Mouse (Mus musculus) heart, adult 11 months (tissue): Measurements from ENCODE around the gene Gm49387.
A peak's percentile ranks its signal among the peaks of the same experiment; 100 is the strongest.

Experiments used
- DNase-seq: peaks from one replicate; pipeline ENCODE4 v3.0.0; 2022

The Gm49387 gene

DNA sequence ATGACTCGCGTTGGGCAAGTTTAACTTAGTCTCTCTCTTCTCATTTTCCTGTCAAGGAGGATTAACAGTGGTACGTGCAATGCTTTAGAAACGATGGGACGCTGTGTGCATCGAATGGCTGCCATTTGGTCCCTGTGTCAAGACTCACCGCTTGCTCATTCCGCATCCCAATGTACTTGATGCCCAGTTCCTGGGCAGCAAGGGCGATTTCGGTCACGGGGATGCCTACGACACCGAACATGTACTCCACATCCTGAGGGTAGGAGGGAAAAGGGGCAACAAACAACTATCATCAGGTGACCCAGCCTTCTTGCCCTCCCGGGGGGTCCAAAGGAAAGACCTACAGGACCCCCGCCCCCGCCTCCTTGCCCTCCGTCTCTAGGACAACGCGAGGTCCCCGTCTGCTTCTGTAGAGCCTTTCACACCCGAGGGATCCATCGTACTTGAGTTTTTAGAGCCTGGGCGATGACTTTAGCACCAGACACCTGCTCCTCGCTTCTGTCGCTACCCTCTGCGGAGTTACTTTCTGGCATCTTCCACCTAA, at the start of gene Gm49387:
Gm49387 (minus strand) TSS at position 533 of the 544 bp plus-strand sequence.
- no peak for DNase-seq

DNA sequence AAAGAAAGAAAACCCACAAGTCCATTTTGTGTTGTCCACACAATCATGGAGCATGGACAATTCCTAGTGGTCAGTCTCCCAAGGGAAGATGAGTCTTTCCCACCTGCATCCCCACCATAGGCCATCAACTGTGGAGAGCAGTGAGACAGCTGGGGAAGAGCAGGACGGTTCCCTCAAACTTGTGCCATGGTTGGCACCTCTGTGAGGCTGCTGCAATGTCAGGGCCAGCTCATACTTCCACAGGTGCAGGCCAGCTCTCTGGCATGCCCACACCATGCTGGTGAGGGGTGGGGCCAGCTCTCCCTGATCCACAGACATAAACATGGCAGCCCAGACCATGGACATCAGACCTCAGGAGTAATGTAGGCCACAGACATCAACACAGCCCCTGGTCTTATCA, 45.6 kb upstream of the Gm49387 start:
- peak; percentile 81 for DNase-seq

GRCm38 (mm10) chr14:31685680-31686079, 45.0 kb upstream of the Gm49387 start:
- DNase-seq = peak; percentile 92

- DNase-seq = peak; percentile 56
Measured at GRCm38 (mm10) chr14:31684343-31685040, 43.8 kb upstream of the Gm49387 start.

DNA sequence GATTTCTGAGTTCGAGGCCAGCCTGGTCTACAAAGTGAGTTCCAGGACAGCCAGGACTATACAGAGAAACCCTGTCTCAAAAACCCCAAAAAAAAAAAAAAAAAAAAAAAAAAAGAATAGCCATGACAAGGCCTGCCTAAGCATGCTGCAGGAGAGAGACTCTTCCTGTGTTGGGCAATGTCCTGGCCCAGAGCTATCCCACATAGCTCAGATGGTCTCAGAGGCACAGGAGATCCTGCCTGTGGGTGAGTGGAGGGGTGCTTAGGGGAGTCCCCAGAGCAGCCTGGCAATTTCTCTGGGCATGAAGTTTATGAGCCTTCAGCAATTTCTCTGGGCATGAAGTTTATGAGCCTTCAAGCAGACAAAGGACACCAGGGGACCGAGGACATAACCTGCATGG, 42.9 kb upstream of the Gm49387 start:
- DNase-seq = peak; percentile 21

GRCm38 (mm10) chr14:31681931-31682555, 41.4 kb upstream of the Gm49387 start:
- peak; percentile 81 for DNase-seq

DNA sequence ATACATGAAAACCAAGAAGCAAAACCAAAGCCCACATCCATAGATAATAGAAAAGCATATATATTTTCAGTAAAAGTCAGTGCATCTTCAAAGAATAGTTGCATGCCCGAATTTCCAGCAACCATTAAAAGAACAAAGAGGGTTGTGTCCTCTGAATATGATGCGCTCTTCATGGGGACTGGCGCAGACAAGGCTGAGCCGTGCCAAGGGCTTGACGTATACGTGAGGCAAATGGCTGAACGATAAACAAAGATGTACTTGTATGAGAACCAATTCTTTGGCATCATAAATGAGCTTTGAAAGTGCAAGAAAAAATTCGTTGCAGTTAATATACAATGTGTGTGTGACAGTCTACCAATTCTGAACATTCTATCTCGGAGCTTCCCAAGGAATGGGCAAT, 40.6 kb upstream of the Gm49387 start:
- DNase-seq = peak; percentile 61

- peak; percentile 82 for DNase-seq
Measured at GRCm38 (mm10) chr14:31680656-31681055, 40.0 kb upstream of the Gm49387 start.

DNA sequence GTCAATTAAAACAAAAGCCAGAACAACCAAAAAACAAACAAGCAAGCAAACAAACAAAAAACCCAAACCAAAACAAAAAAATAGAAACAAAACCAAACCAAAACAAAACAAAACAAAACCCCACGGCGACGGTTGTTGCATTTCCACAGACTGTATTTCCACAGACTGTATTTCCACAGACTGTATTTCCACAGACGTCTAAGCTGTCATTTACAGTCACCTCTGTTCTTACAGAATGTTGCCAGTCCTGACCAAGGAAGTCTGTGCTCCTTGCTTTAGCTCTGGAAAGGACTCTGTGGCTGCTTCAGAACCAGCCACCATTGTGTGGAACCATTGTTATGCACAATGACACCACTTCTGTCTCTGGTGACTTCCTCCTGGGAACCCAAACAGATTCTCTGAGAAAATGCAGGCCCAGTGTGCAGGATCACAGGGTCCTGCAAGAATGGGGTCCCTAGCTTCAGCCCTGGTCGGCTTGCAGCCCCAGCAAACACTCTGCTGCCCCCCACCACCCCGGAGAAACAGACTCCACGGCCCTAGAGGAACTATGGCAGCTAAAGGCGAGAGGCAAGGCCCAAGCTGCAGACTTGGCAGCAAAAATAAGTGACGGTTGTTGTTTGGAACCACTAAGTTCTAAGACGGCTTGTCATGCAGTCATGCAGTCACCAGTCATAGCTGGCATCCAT, 31.1 kb upstream of the Gm49387 start:
- DNase-seq = peak; percentile 77

DNA sequence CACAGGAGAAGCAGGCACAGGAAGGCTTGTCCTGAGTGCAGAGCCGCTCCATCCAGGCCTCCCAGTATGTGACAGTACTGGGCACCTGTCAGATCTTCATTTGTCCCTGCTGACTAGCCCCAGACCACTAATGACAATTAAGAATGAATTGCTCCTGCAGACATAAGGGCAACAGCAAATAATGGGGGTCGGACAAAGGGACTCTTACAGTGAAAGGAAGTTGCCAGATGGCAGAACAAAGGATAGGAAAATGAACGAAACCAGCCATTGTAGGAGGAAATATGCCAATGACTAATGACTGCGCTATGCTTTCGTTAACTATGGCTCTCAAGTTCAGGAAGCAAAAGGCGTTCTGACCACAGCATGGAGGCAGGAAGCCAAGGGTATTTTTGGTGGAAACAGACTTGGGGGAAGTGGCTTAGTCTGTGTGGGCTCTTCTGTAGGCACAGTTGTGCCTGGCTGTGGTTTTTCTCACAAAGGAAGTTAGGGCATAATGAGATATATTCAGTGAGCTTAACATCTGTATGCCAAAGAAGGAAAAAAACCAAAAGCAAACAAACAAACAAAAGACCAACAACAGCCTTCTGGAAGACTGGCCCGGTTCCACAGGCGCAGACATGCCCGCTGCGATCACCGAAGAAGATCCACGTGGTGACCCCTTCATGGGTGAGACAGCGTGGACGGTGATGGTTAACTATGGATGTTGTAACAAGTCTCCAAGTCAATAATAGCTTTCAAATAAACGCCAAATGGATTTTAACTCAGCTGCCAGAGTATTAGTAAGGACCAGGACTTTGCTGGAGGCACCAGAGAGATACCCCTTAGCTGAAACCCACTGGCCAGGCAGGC, 29.2 kb upstream of the Gm49387 start:
- DNase-seq = peak; percentile 97

DNA sequence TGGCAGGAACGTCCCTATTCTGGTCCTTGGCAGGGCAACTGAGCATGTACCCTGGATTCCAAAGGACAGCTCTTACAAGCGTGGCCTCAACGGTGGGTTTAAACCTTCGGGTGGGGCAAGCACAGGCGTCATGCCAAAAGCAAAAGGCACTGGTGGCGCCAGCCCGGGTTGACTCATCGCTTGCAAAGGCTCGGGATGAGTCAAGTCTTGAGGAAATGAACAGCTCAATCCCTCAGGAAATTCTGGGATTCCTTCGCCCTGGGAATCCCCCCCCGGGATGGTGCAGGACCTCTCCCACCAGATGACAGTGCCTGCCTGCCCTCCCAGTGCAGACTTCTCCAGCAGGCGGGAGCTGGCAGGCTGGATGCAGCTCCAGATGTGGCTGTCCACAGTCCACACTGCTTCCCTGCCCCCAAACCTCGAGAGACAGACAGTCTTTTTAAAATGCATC, 28.5 kb upstream of the Gm49387 start:
- peak; percentile 98 for DNase-seq

GRCm38 (mm10) chr14:31668326-31668725, 27.6 kb upstream of the Gm49387 start:
- peak; percentile 89 for DNase-seq

- DNase-seq = peak; percentile 91
Measured at GRCm38 (mm10) chr14:31667741-31668140, 27.1 kb upstream of the Gm49387 start.

- DNase-seq = peak; percentile 92
Measured at GRCm38 (mm10) chr14:31666931-31667705, 26.4 kb upstream of the Gm49387 start.

DNA sequence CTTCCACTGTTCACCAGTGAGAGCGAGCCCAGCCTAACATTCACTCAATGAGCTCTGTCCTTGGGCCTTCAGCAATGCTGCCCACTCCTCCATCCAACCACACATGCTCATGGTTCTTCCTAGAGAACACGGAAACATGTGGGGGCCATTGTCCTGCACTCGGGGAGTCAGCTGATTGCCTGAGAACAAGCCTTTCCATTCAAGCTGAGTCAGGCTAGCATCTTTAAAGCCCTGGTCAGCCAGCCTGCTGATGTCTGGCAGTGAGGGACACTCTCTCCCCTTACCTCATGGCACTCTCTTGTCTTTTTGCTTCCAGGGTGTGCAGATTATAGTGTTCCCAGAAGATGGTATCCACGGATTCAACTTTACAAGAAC, 24.9 kb upstream of the Gm49387 start:
- DNase-seq = peak; percentile 88

DNA sequence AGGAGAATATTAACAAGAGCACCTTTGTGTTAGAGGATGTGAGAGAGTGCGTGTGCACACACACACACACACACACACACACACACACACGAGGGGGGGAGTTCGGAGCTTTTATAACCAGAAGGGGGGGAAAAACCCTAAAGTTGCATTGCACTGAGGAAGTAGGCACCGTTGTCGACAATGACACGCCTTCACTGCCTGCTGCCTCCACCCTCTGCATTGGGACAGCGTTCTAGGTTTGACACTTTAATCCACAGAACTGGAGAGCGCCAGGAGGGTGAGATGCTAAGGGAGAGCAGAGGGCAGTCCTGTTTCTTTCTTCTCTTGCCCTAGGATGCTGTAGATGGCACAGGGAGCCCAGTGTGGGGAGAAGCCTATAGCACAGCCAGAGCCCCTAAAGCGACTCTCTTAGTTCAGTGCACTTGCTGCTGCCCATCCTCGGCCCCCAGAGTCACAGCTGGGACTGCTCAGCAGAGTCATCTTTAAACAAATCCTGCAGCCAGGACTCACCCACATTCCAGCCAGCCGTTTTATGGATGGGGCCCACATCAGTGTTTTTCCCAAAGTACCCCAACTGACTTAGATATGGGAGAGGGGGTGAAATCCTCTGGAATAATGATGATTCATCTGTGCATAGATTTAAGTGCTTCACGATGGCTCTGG, 24.4 kb upstream of the Gm49387 start:
- DNase-seq = peak; percentile 91

DNA sequence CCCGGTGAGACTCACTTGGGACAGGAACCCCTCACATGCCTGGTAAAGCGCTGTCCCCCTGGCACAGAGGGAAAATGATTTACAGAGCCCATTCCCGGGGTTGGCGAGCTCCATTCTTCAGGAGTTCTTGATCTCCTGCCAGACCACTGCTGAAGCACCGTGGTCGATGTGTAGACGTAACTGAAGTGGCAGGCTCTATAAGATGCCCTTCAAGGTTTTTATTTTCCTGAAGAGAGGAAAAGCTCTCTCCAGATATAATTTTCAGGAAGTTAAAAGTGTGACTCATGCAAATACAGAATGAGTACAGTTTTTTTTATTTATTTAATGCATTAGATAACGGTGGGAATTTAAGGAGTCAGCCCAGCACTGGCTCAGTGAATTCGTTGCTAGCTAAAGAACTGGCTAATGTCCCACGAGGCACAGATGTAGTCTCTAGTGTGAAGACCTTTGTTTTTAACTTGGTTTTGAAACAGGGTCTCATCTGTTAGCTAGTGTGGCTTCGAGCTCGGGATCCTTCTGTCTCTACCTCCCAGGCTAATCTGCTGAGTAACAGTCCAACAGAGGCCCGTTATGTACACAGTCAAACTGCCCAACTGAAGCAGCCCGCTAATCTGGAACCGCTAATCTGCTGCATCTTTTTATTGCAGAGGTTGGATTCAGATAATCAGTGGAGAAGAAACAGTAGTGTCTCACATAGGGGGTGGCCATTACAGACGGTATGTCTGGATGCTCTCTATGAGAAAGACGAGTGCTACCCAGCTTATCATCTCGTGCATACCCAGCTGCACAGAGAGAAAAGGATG, 23.6 kb upstream of the Gm49387 start:
- peak; percentile 92 for DNase-seq

- DNase-seq = peak; percentile 94
Measured at GRCm38 (mm10) chr14:31663376-31664099, 22.9 kb upstream of the Gm49387 start.

- DNase-seq = peak; percentile 99
Measured at GRCm38 (mm10) chr14:31662555-31663211, 22.0 kb upstream of the Gm49387 start.
